In the genomic region with DNA sequence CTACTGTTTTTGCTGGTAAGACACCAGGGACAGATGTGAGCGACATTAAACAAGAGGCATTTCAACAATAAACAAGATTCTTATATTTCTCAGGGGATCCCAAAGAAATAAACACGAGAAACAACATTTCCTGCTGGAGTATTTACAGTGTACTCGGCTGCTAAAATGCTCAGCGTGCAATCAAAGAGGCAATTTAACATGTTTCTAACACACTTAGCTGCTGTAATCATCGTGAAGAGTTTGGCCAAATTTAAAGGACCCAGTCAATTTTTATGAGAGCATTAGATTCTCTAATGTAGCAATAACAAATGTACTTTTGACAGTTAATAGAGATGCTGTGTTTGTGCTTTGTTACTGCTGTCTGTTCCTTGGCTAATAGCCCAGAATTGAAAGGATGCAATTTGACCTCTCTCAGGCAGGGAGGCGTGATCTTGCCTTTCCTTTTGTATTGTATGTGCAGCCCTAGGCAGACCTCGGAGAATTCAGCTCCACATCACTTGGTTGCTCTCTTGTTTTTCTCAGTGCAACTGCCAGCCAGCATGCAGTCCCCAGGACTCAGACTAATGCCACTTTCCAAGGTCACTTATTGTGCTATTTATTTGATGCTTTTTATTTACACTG, we compare ENCODE assay signal across 8 mouse cellular contexts. TPM values are rescaled to one million over a fixed set of nuclear protein-coding genes. Genes with fewer than 3 reads are reported as not detected.
DNase-seq lines count a peak whose midpoint lies in the region; ATAC-seq lines count a peak whose summit lies in the region.

No protein-coding gene starts in this region.

- no peak overlapping the region for H3K27ac ChIP-seq in forebrain, embryonic 11.5 days (ENCODE audit: low read depth, low read length)
- no peak overlapping the region for H3K27ac ChIP-seq in forebrain, embryonic 10.5 days
- no peak overlapping the region for H3K27ac ChIP-seq in embryonic facial prominence, embryonic 13.5 days
- H3K27ac ChIP-seq in intestine, embryonic 16.5 days (ENCODE audit: low read length): peak overlapping the region; percentile 57; the same call in 1 of the 2 replicates
- peak overlapping the region; percentile 17; the same call in 1 of the 2 replicates for H3K27ac ChIP-seq in midbrain, embryonic 15.5 days

- no peaks in the 10 kb centered on the region for H3K27me3 ChIP-seq in forebrain, embryonic 11.5 days (ENCODE audit: control insufficient read depth, insufficient read depth, low read length)
- no peaks in the 10 kb centered on the region for H3K27me3 ChIP-seq in forebrain, embryonic 10.5 days (ENCODE audit: poor library complexity, severe bottlenecking)
- H3K27me3 ChIP-seq in embryonic facial prominence, embryonic 13.5 days: no peaks in the 10 kb centered on the region
- no peaks in the 10 kb centered on the region for H3K27me3 ChIP-seq in intestine, embryonic 16.5 days (replicated peaks; ENCODE audit: control insufficient read depth, insufficient read depth, low read length)
- no peaks in the 10 kb centered on the region for H3K27me3 ChIP-seq in midbrain, embryonic 15.5 days (replicated peaks)

- no peak overlapping the region for H3K4me3 ChIP-seq in forebrain, embryonic 11.5 days (ENCODE audit: low read depth, low read length)
- no peak overlapping the region for H3K4me3 ChIP-seq in forebrain, embryonic 10.5 days
- no peak overlapping the region for H3K4me3 ChIP-seq in embryonic facial prominence, embryonic 13.5 days
- no peak overlapping the region for H3K4me3 ChIP-seq in intestine, embryonic 16.5 days (ENCODE audit: low read length)
- no peak overlapping the region for H3K4me3 ChIP-seq in midbrain, embryonic 15.5 days

- H3K4me2 ChIP-seq in forebrain, embryonic 11.5 days (ENCODE audit: low read depth, low read length, severe bottlenecking): no peak overlapping the region
- peak overlapping the region; percentile 14 for H3K4me2 ChIP-seq in embryonic facial prominence, embryonic 13.5 days
- no peak overlapping the region for H3K4me2 ChIP-seq in intestine, embryonic 16.5 days (ENCODE audit: low read depth, low read length)
- no peak overlapping the region for H3K4me2 ChIP-seq in midbrain, embryonic 15.5 days

- H3K9me3 ChIP-seq in forebrain, embryonic 11.5 days (ENCODE audit: control insufficient read depth, low read length): no peaks in the 10 kb centered on the region
- H3K9me3 ChIP-seq in forebrain, embryonic 10.5 days: no peaks in the 10 kb centered on the region
- no peaks in the 10 kb centered on the region for H3K9me3 ChIP-seq in embryonic facial prominence, embryonic 13.5 days
- no peaks in the 10 kb centered on the region for H3K9me3 ChIP-seq in intestine, embryonic 16.5 days (ENCODE audit: control insufficient read depth, low read length)
- H3K9me3 ChIP-seq in midbrain, embryonic 15.5 days: no peaks in the 10 kb centered on the region

- H3K4me1 ChIP-seq in forebrain, embryonic 11.5 days (replicated peaks; ENCODE audit: control insufficient read depth, insufficient read depth, low read length): no peaks in the 10 kb centered on the region; the same call in 1 of the 2 replicates
- peaks cover 17% of the 10 kb centered on the region for H3K4me1 ChIP-seq in forebrain, embryonic 10.5 days
- peaks cover 18% of the 10 kb centered on the region for H3K4me1 ChIP-seq in embryonic facial prominence, embryonic 13.5 days
- H3K4me1 ChIP-seq in intestine, embryonic 16.5 days (ENCODE audit: control insufficient read depth, insufficient read depth, low read length): peaks cover 3% of the 10 kb centered on the region; the same call in 1 of the 2 replicates
- peaks cover 9% of the 10 kb centered on the region; the same call in 1 of the 2 replicates for H3K4me1 ChIP-seq in midbrain, embryonic 15.5 days

- 0 out of 2 replicates have a peak, but pooled peaks have one; percentile 55 for ATAC-seq in forebrain, embryonic 11.5 days (replicated peaks; ENCODE audit: low FRiP score)
- no peak for ATAC-seq in embryonic facial prominence, embryonic 13.5 days (ENCODE audit: insufficient number of reproducible peaks, insufficient read depth, low FRiP score, low TSS enrichment, low read depth)
- ATAC-seq in intestine, embryonic 16.5 days: peak; percentile 73
- ATAC-seq in midbrain, embryonic 15.5 days (replicated peaks): peak; percentile 69; the same call in 1 of the 2 replicates
- ATAC-seq in erythroblast, adult 5-6 weeks (replicated peaks; ENCODE audit: low FRiP score, poor library complexity, severe bottlenecking): no peak
- no peak for ATAC-seq in monocyte, adult 5-6 weeks (replicated peaks; ENCODE audit: insufficient number of reproducible peaks, low FRiP score, low TSS enrichment, poor library complexity, severe bottlenecking)

- WGBS in forebrain, embryonic 11.5 days: 44% methylated on average over 7 of the region's 7 CpGs
- 55% methylated on average over 7 of the region's 7 CpGs for WGBS in forebrain, embryonic 10.5 days
- 24% methylated on average over 7 of the region's 7 CpGs for WGBS in embryonic facial prominence, embryonic 13.5 days
- 30% methylated on average over 7 of the region's 7 CpGs for WGBS in intestine, embryonic 16.5 days
- 23% methylated on average over 7 of the region's 7 CpGs for WGBS in midbrain, embryonic 15.5 days

- no peak for DNase-seq in forebrain, embryonic 11.5 days (ENCODE audit: low spot score)
- DNase-seq in forebrain, embryonic 10.5 days (ENCODE audit: extremely low spot score, low spot score): no peak
- DNase-seq in c-Kit-positive CD71-positive TER-119-positive erythroid progenitor cells, embryonic 14.5 days (ENCODE audit: low spot score): no peak

- H3K36me3 ChIP-seq in forebrain, embryonic 11.5 days (ENCODE audit: control insufficient read depth, insufficient read depth, low read length): peaks cover under 1% of the 10 kb centered on the region
- peaks cover 19% of the 10 kb centered on the region for H3K36me3 ChIP-seq in forebrain, embryonic 10.5 days (replicated peaks)
- peaks cover 14% of the 10 kb centered on the region for H3K36me3 ChIP-seq in embryonic facial prominence, embryonic 13.5 days
- H3K36me3 ChIP-seq in intestine, embryonic 16.5 days (ENCODE audit: control insufficient read depth, insufficient read depth, low read length): no peaks in the 10 kb centered on the region
- H3K36me3 ChIP-seq in midbrain, embryonic 15.5 days (replicated peaks): no peaks in the 10 kb centered on the region

- H3K9ac ChIP-seq in forebrain, embryonic 11.5 days (ENCODE audit: low read length): no peak overlapping the region
- H3K9ac ChIP-seq in embryonic facial prominence, embryonic 13.5 days: no peak overlapping the region
- no peak overlapping the region for H3K9ac ChIP-seq in intestine, embryonic 16.5 days (ENCODE audit: low read depth, low read length)
- H3K9ac ChIP-seq in midbrain, embryonic 15.5 days: no peak overlapping the region

RNA-seq across cellular contexts. Expression of a gene that starts 35.9 kb away (rescaled TPM):
- 102 and 114 TPM in 2 replicates for polyA plus RNA-seq in forebrain, embryonic 11.5 days (2014; fragmentation: Nextera tagmentation; extraction: Ambion mirVana)
- 102 and 111 TPM in 2 replicates for polyA plus RNA-seq in forebrain, embryonic 10.5 days (2016; fragmentation: Nextera tagmentation; extraction: Ambion mirVana)
- polyA plus RNA-seq in embryonic facial prominence, embryonic 13.5 days (2015; fragmentation: Nextera tagmentation; extraction: Ambion mirVana): 66.8 and 68.0 TPM in 2 replicates
- polyA plus RNA-seq in intestine, embryonic 16.5 days (2015; fragmentation: Nextera tagmentation; extraction: Ambion mirVana): 33.3 and 37.6 TPM in 2 replicates
- polyA plus RNA-seq in midbrain, embryonic 15.5 days (2015; fragmentation: Nextera tagmentation; extraction: Ambion mirVana): 55.4 and 61.4 TPM in 2 replicates
- total RNA-seq in erythroblast, adult 5-6 weeks (2015; ENCODE audit: low replicate concordance): 4.2 and 11.1 TPM in 2 replicates
- 7.0 and 14.1 TPM in 2 replicates for total RNA-seq in erythroblast, adult 5-6 weeks (2017; ENCODE audit: low replicate concordance)
- 35.3 to 39.1 TPM (median 36.2 TPM) in 3 replicates for total RNA-seq in monocyte, adult 5-6 weeks (2017)

RNA-seq across cellular contexts. Expression of a gene that starts 40.1 kb away (rescaled TPM):
- polyA plus RNA-seq in forebrain, embryonic 11.5 days (2014; fragmentation: Nextera tagmentation; extraction: Ambion mirVana): 8.8 and 8.9 TPM in 2 replicates
- polyA plus RNA-seq in forebrain, embryonic 10.5 days (2016; fragmentation: Nextera tagmentation; extraction: Ambion mirVana): 5.7 and 5.8 TPM in 2 replicates
- 7.5 and 11.8 TPM in 2 replicates for polyA plus RNA-seq in embryonic facial prominence, embryonic 13.5 days (2015; fragmentation: Nextera tagmentation; extraction: Ambion mirVana)
- 4.3 and 5.2 TPM in 2 replicates for polyA plus RNA-seq in intestine, embryonic 16.5 days (2015; fragmentation: Nextera tagmentation; extraction: Ambion mirVana)
- 20.5 and 22.4 TPM in 2 replicates for polyA plus RNA-seq in midbrain, embryonic 15.5 days (2015; fragmentation: Nextera tagmentation; extraction: Ambion mirVana)
- 2.5 and 3.7 TPM in 2 replicates for total RNA-seq in erythroblast, adult 5-6 weeks (2015; ENCODE audit: low replicate concordance)
- total RNA-seq in erythroblast, adult 5-6 weeks (2017; ENCODE audit: low replicate concordance): 2.1 and 2.5 TPM in 2 replicates
- 23.1 to 30.4 TPM (median 26.6 TPM) in 3 replicates for total RNA-seq in monocyte, adult 5-6 weeks (2017)

Comparison
In these comparisons a context has a peak if more than half of its experiments do, and no peak if none do; other contexts are left out.
1. ATAC-seq: peak in forebrain, embryonic 11.5 days (single experiment), intestine, embryonic 16.5 days (single experiment) and midbrain, embryonic 15.5 days (single experiment); none in embryonic facial prominence, embryonic 13.5 days (single experiment), erythroblast, adult 5-6 weeks (single experiment) and monocyte, adult 5-6 weeks (single experiment).
2. H3K27ac ChIP-seq: peak in intestine, embryonic 16.5 days (single experiment) and midbrain, embryonic 15.5 days (single experiment); none in forebrain, embryonic 11.5 days (single experiment), forebrain, embryonic 10.5 days (single experiment) and embryonic facial prominence, embryonic 13.5 days (single experiment).